ENCODE assay signal across 9 mouse cellular contexts in the genomic region with DNA sequence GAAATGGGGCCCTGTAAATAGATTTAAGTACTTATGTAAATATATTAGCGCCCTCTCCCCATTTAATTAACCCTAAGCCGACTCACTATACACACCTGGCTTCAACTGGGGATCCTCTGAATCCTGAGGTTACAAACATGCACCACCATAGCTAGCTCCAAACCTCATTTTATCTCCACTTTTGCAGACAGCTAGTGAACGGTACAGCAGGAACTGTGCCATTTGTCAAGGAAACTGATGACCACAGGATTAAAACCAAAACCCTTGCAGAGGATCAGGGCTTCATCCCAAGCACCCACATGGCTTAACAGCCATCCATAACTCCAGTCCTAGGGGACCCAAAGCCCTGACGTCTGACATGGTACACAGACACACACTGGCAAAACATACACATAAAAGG. TPM values are rescaled to one million over a fixed set of nuclear protein-coding genes. Genes with fewer than 3 reads are reported as not detected.
DNase-seq lines count a peak whose midpoint lies in the region; ATAC-seq and TF ChIP-seq lines count a peak whose summit lies in the region.
"Had no signal": no experiment of that assay in that cellular context is flagged by ENCODE, and none has a peak within 500 bp of the region (broad histone marks: within the 10 kb centered on the region; RNA-seq: fewer than 3 reads in every experiment).

No protein-coding gene starts in this region.

- peak overlapping the region; percentile 95 for H3K4me2 ChIP-seq in forebrain, embryonic 16.5 days (ENCODE audit: low read length)
- H3K4me2 ChIP-seq in liver, embryonic 16.5 days (ENCODE audit: low read depth, low read length), result peak overlapping the region; percentile 99

- H3K4me1 ChIP-seq in heart, embryonic 10.5 days, result peaks cover 28% of the 10 kb centered on the region
- peaks cover 69% of the 10 kb centered on the region for H3K4me1 ChIP-seq in E14TG2a.4 (replicated peaks; ENCODE audit: low read depth, low read length)
- H3K4me1 ChIP-seq in forebrain, embryonic 16.5 days (replicated peaks; ENCODE audit: control insufficient read depth, insufficient read depth, low read length), result peaks cover 20% of the 10 kb centered on the region
- H3K4me1 ChIP-seq in liver, embryonic 16.5 days (ENCODE audit: control insufficient read depth, low read depth, low read length), result peaks cover 35% of the 10 kb centered on the region

- H3K27me3 ChIP-seq in heart, embryonic 10.5 days (ENCODE audit: insufficient read depth, poor library complexity, severe bottlenecking), result no peaks in the 10 kb centered on the region
- no peaks in the 10 kb centered on the region for H3K27me3 ChIP-seq in E14TG2a.4 (ENCODE audit: insufficient read depth, low read length)
- H3K27me3 ChIP-seq in forebrain, embryonic 16.5 days (replicated peaks; ENCODE audit: control insufficient read depth, insufficient read depth, low read length), result no peaks in the 10 kb centered on the region
- H3K27me3 ChIP-seq in liver, embryonic 16.5 days (ENCODE audit: control insufficient read depth, insufficient read depth, low read depth, low read length), result no peaks in the 10 kb centered on the region

- peak overlapping the region; percentile 87 for H3K27ac ChIP-seq in heart, embryonic 10.5 days
- peak overlapping the region; percentile 93; the same call in 1 of the 2 replicates for H3K27ac ChIP-seq in forebrain, embryonic 16.5 days (ENCODE audit: low read length)
- H3K27ac ChIP-seq in liver, embryonic 16.5 days (ENCODE audit: low read length), result peak overlapping the region; percentile 90

- TF ChIP-seq CTCF in E14TG2a.4 (conservative IDR thresholded peaks at IDR 0.05; ENCODE audit: low read length), result no peak

- WGBS in heart, embryonic 10.5 days, result 30% methylated on average over 4 of the region's 4 CpGs
- WGBS in forebrain, embryonic 16.5 days, result 35% methylated on average over 4 of the region's 4 CpGs
- 13% methylated on average over 4 of the region's 4 CpGs for WGBS in liver, embryonic 16.5 days (ENCODE audit: insufficient replicate concordance)

- H3K9me3 ChIP-seq in heart, embryonic 10.5 days, result no peaks in the 10 kb centered on the region
- H3K9me3 ChIP-seq in E14TG2a.4 (ENCODE audit: low read length), result no peaks in the 10 kb centered on the region
- H3K9me3 ChIP-seq in forebrain, embryonic 16.5 days (ENCODE audit: control insufficient read depth, low read length), result no peaks in the 10 kb centered on the region
- H3K9me3 ChIP-seq in liver, embryonic 16.5 days (replicated peaks; ENCODE audit: control insufficient read depth, low read length), result no peaks in the 10 kb centered on the region

- peaks cover 34% of the 10 kb centered on the region for H3K36me3 ChIP-seq in heart, embryonic 10.5 days
- peaks cover 62% of the 10 kb centered on the region for H3K36me3 ChIP-seq in E14TG2a.4 (ENCODE audit: insufficient read depth, low read length)
- H3K36me3 ChIP-seq in forebrain, embryonic 16.5 days (ENCODE audit: control insufficient read depth, insufficient read depth), result no peaks in the 10 kb centered on the region
- no peaks in the 10 kb centered on the region; the same call in 1 of the 2 replicates for H3K36me3 ChIP-seq in liver, embryonic 16.5 days (ENCODE audit: control insufficient read depth, insufficient read depth)

- no peak for DNase-seq in heart, embryonic 10.5 days (ENCODE audit: low spot score)
- no peak for DNase-seq in heart, adult 18-20 months
- DNase-seq in embryo, embryonic 9.5 days (ENCODE audit: extremely low spot score), result no peak
- DNase-seq in frontal cortex, postnatal 14 days (ENCODE audit: low spot score in 2 of 2), result no peak
- DNase-seq in MN1 (ENCODE audit: low spot score), result no peak
- DNase-seq: retina, postnatal 1 day had no signal

- H3K4me3 ChIP-seq in heart, embryonic 10.5 days, result peak overlapping the region; percentile 73
- H3K4me3 ChIP-seq in E14TG2a.4 (replicated peaks; ENCODE audit: low read length), result peak overlapping the region; percentile 88
- H3K4me3 ChIP-seq in forebrain, embryonic 16.5 days (replicated peaks; ENCODE audit: low read length), result peak overlapping the region; percentile 51
- peak overlapping the region; percentile 74; the same call in 1 of the 2 replicates for H3K4me3 ChIP-seq in liver, embryonic 16.5 days (ENCODE audit: low read depth, low read length)

- peak overlapping the region; percentile 72 for H3K9ac ChIP-seq in forebrain, embryonic 16.5 days (replicated peaks; ENCODE audit: low read depth, low read length)
- H3K9ac ChIP-seq in liver, embryonic 16.5 days (ENCODE audit: low read depth, low read length), result peak overlapping the region; percentile 75

- no peak for ATAC-seq in forebrain, embryonic 16.5 days
- no peak for ATAC-seq in liver, embryonic 16.5 days (ENCODE audit: low read depth)

RNA-seq across cellular contexts. Expression of a gene that starts 5.5 kb away (rescaled TPM):
- polyA plus RNA-seq in heart, embryonic 10.5 days (2016; fragmentation: Nextera tagmentation; extraction: Ambion mirVana), result 222 and 262 TPM in 2 replicates
- 10 to 100 TPM; 40.3 to 42.0 TPM for total RNA-seq in heart, adult 18-20 months (2021)
- polyA plus RNA-seq in forebrain, embryonic 16.5 days (2015; fragmentation: Nextera tagmentation; extraction: Ambion mirVana), result 143 and 147 TPM in 2 replicates
- polyA plus RNA-seq in liver, embryonic 16.5 days (2015; fragmentation: Nextera tagmentation; extraction: Ambion mirVana), result 79.8 and 83.4 TPM in 2 replicates

RNA-seq across cellular contexts. Expression of a gene that starts 10.9 kb away (rescaled TPM):
- polyA plus RNA-seq in heart, embryonic 10.5 days (2016; fragmentation: Nextera tagmentation; extraction: Ambion mirVana), result 41.3 and 44.6 TPM in 2 replicates
- total RNA-seq in heart, adult 18-20 months (2021), result 10 to 100 TPM; 18.3 to 19.3 TPM
- 59.1 and 66.6 TPM in 2 replicates for polyA plus RNA-seq in forebrain, embryonic 16.5 days (2015; fragmentation: Nextera tagmentation; extraction: Ambion mirVana)
- polyA plus RNA-seq in liver, embryonic 16.5 days (2015; fragmentation: Nextera tagmentation; extraction: Ambion mirVana), result 11.0 and 13.8 TPM in 2 replicates

RNA-seq across cellular contexts. Expression of a gene that starts 18.8 kb away (rescaled TPM):
- polyA plus RNA-seq in heart, embryonic 10.5 days (2016; fragmentation: Nextera tagmentation; extraction: Ambion mirVana), result 79.9 and 88.3 TPM in 2 replicates
- total RNA-seq in heart, adult 18-20 months (2021), result 10 to 100 TPM; 29.5 to 31.7 TPM
- polyA plus RNA-seq in forebrain, embryonic 16.5 days (2015; fragmentation: Nextera tagmentation; extraction: Ambion mirVana), result 48.3 and 49.2 TPM in 2 replicates
- 164 and 180 TPM in 2 replicates for polyA plus RNA-seq in liver, embryonic 16.5 days (2015; fragmentation: Nextera tagmentation; extraction: Ambion mirVana)

RNA-seq across cellular contexts. Expression of a gene that starts 22.1 kb away (rescaled TPM):
- 21.2 and 25.4 TPM in 2 replicates for polyA plus RNA-seq in heart, embryonic 10.5 days (2016; fragmentation: Nextera tagmentation; extraction: Ambion mirVana)
- 1 to 10 TPM; 3.0 to 7.7 TPM for total RNA-seq in heart, adult 18-20 months (2021)
- 18.8 and 26.5 TPM in 2 replicates for polyA plus RNA-seq in forebrain, embryonic 16.5 days (2015; fragmentation: Nextera tagmentation; extraction: Ambion mirVana)
- polyA plus RNA-seq in liver, embryonic 16.5 days (2015; fragmentation: Nextera tagmentation; extraction: Ambion mirVana), result 10.1 and 11.1 TPM in 2 replicates

RNA-seq across cellular contexts. Expression of a gene that starts 22.1 kb away (rescaled TPM):
- polyA plus RNA-seq in heart, embryonic 10.5 days (2016; fragmentation: Nextera tagmentation; extraction: Ambion mirVana), result 30.5 and 42.9 TPM in 2 replicates
- total RNA-seq in heart, adult 18-20 months (2021), result 1 to 10 TPM; 6.4 to 6.7 TPM
- 66.1 and 69.3 TPM in 2 replicates for polyA plus RNA-seq in forebrain, embryonic 16.5 days (2015; fragmentation: Nextera tagmentation; extraction: Ambion mirVana)
- 5.7 and 5.9 TPM in 2 replicates for polyA plus RNA-seq in liver, embryonic 16.5 days (2015; fragmentation: Nextera tagmentation; extraction: Ambion mirVana)
